ENCODE assay signal across 18 mouse cellular contexts in the genomic region with DNA sequence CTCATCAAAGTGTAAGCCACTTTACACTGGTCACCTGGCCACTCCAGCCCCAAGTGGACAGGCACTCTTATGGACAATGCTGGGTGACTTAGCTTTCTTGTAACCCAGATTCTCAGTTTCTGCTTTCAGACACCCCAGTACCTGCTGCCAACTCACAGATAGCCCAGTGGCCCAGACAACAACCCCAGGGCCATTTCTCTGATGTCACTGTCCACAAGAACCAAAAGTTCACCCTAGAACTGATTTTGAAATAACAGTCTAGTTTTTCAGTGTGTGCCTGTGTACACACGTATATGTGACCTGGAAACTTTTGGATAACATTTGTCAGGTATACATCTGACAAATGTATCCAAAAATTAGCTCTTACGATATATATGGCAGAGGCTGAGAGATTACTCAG. TPM values are rescaled to one million over a fixed set of nuclear protein-coding genes. Genes with fewer than 3 reads are reported as not detected.
"Had no signal": no experiment of that assay in that cellular context is flagged by ENCODE, and none has a peak within 500 bp of the region (broad histone marks: within the 10 kb centered on the region; RNA-seq: fewer than 3 reads in every experiment).

No protein-coding gene starts in this region.

- H3K4me3 ChIP-seq: lung, embryonic 15.5 days; megakaryocyte, embryonic 14.5 days; midbrain, embryonic 13.5 days; midbrain, embryonic 15.5 days; neural tube, embryonic 12.5 days; stomach, embryonic 15.5 days had no signal

- H3K9me3 ChIP-seq: lung, embryonic 15.5 days; midbrain, embryonic 13.5 days; midbrain, embryonic 15.5 days; neural tube, embryonic 12.5 days; stomach, embryonic 15.5 days had no signal

- H3K27ac ChIP-seq: lung, embryonic 15.5 days; macrophage; midbrain, embryonic 13.5 days; midbrain, embryonic 15.5 days; neural tube, embryonic 12.5 days; stomach, embryonic 15.5 days; stomach, postnatal 0 days had no signal

- H3K9ac ChIP-seq: lung, embryonic 15.5 days; midbrain, embryonic 15.5 days; neural tube, embryonic 12.5 days; stomach, embryonic 15.5 days had no signal

- H3K27me3 ChIP-seq: lung, embryonic 15.5 days; megakaryocyte, embryonic 14.5 days; midbrain, embryonic 13.5 days; midbrain, embryonic 15.5 days; neural tube, embryonic 12.5 days; stomach, embryonic 15.5 days had no signal

- H3K4me1 ChIP-seq: neural tube, embryonic 12.5 days had no signal

- DNase-seq: lung, adult 2 months; lung, postnatal 14 days; lung, postnatal 36 days; right cerebral cortex, postnatal 14 days; thymus, adult 2 months; thymus, postnatal 25 days; thymus, postnatal 4 days had no signal

- H3K36me3 ChIP-seq: lung, embryonic 15.5 days; midbrain, embryonic 13.5 days; midbrain, embryonic 15.5 days; neural tube, embryonic 12.5 days; stomach, embryonic 15.5 days had no signal

- H3K4me2 ChIP-seq: lung, embryonic 15.5 days; midbrain, embryonic 11.5 days; midbrain, embryonic 13.5 days; midbrain, embryonic 15.5 days; neural tube, embryonic 12.5 days; stomach, embryonic 15.5 days had no signal

- ATAC-seq: lung, postnatal 0 days; midbrain, embryonic 13.5 days; midbrain, embryonic 15.5 days had no signal

RNA-seq across cellular contexts. Expression of a gene that starts 48.1 kb away (rescaled TPM):
- polyA plus RNA-seq: lung, adult 2 months; macrophage; spleen, adult 2 months; thymus, adult 2 months had no signal
